Mouse (Mus musculus) stomach, embryonic 15.5 days (tissue): ENCODE measurements around the gene Mpi. TPM values are rescaled to one million over a fixed set of nuclear protein-coding genes. Genes with fewer than 3 reads are reported as not detected.

Source experiments
- ATAC-seq: fragments of 200-750 bp; cut with Nextera tagmentation; 2 replicates; pipeline ENCODE4 v1.8.0; 2017; ENCODE audit warnings: low read depth, moderate number of reproducible peaks, moderate TSS enrichment; ENCODE audit not compliant: insufficient read depth, low FRiP score
- H3K27ac ChIP-seq: fragments of 300-500 bp; sonication (generic); 2 replicates; pipeline ENCODE4 v1.5.1; 2015; ENCODE audit warnings: mild to moderate bottlenecking, inconsistent platforms
- H3K27me3 ChIP-seq: fragments of 300-500 bp; sonication (generic); replicated peaks from 2 replicates; pipeline ENCODE4 v1.6.1; 2015; ENCODE audit warnings: inconsistent platforms
- H3K36me3 ChIP-seq: fragments of 300-500 bp; sonication (generic); 2 replicates; pipeline ENCODE4 v1.6.1; 2015; ENCODE audit warnings: inconsistent platforms
- H3K4me1 ChIP-seq: fragments of 300-500 bp; sonication (generic); 2 replicates; pipeline ENCODE4 v1.6.1; 2015; ENCODE audit warnings: inconsistent platforms
- H3K4me2 ChIP-seq: fragments of 300-500 bp; sonication (generic); 2 replicates; pipeline ENCODE4 v1.6.1; 2015; ENCODE audit warnings: mild to moderate bottlenecking, inconsistent platforms
- H3K4me3 ChIP-seq: fragments of 300-500 bp; sonication (generic); replicated peaks from 2 replicates; pipeline ENCODE4 v1.5.1; 2015; ENCODE audit warnings: inconsistent platforms
- H3K9ac ChIP-seq: fragments of 300-500 bp; sonication (generic); 2 replicates; pipeline ENCODE4 v1.6.1; 2015; ENCODE audit warnings: inconsistent platforms
- H3K9me3 ChIP-seq: fragments of 300-500 bp; sonication (generic); 2 replicates; pipeline ENCODE4 v1.6.1; 2016; ENCODE audit warnings: inconsistent platforms
- WGBS: fragments of 180-500 bp; shearing (Covaris S2); methylation state at CpG from one replicate; pipeline ENCODE4 v1.1.7; 2015; 5-methylcytosine and 5-hydroxymethylcytosine counted together
- polyA plus RNA-seq: library from polyadenylated mRNA; unstranded; fragments of >200 nt; fragmentation: Nextera tagmentation; extraction: Ambion mirVana; gene quantifications from 2 replicates; pipeline ENCODE4 v1.2.1, GENCODE M21; 2015

Gene Mpi
- 38.9 and 48.4 TPM in 2 replicates for polyA plus RNA-seq

DNA sequence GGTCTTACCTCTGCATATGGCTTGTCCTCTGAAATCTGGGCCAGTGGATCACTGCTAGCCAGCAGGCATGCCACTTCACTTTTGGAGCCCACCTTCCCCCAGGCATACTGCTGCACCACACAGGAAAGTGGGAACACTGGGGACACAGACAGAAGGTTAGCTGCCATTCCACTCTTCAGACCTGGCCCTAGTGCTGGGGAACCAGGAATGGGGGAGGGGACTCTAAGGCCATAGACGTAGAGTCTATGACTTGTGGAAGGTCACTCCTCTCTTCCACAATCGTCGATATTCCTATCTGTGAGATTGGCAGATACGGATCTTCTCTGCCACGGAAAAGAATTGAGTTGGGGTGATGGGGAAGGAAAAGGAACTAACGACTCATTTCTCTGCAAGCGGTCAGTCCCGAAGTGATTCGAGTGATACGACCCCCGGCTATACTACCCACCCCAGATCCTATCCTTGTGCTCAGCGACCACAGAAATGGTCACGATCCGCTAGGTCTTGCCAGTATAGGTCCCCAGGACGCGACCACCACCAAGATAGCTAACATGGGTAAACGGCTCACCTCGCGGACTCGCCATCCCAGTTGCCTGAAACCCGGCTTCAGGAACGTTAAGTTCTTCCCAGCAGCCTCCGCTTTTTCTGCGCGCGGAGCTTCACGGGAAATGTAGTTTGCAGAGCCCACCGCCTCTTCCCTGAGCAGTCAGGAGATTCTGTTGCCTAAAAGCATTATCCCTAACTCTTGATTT lies at the start of gene Mpi:
Gene Mpi (minus strand): TSS at position 625 of the 749 bp plus-strand sequence.
- 0 out of 2 replicates have a peak, but pooled peaks have one; percentile 19 for ATAC-seq
- Histone ChIP-seq H3K4me2 (peak within 1 kb of the TSS; percentile 66), H3K4me1 (peaks cover 4% of the 10 kb centered on the region; the same call in 1 of the 2 replicates), H3K36me3 (peaks cover 6% of the 10 kb centered on the region; the same call in 1 of the 2 replicates), H3K4me3 (peak within 1 kb of the TSS; percentile 55), H3K27me3 (no peaks in the 10 kb centered on the region), H3K9ac (peak within 1 kb of the TSS; percentile 27; the same call in 1 of the 2 replicates), H3K9me3 (no peaks in the 10 kb centered on the region), H3K27ac (no peak within 1 kb of the TSS)
- under 1% methylated on average over 28 of the region's 28 CpGs for WGBS

DNA sequence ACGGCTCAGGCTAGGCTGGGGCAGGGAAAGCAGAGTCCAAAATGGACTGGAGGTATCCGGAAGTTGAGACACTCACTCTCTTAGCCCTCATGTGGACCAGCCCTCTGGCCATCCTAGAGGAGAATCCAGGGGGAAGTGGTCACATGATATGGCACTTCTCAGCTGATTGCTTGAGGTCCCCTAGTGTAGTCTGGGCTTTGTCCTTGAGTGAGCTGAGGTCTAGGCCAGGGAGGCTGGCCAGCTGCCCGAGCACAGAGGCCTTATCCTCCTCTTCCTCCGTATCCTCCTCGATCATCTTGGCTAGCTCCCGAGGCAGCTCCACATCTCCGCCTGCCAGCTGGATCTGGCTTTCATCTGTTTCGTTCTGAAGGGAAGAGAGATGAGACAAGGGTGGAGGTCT lies 49.5 kb upstream of the Mpi start:
- peaks cover 15% of the 10 kb centered on the region for H3K27me3 ChIP-seq
- no peak for ATAC-seq
- WGBS = 44% methylated on average over 8 of the region's 8 CpGs
- no peak overlapping the region for H3K9ac ChIP-seq
- no peak overlapping the region for H3K27ac ChIP-seq
- no peaks in the 10 kb centered on the region for H3K9me3 ChIP-seq
- peaks cover 10% of the 10 kb centered on the region for H3K4me1 ChIP-seq
- H3K4me2 ChIP-seq = no peak overlapping the region
- H3K36me3 ChIP-seq = no peaks in the 10 kb centered on the region
- no peak overlapping the region for H3K4me3 ChIP-seq

DNA sequence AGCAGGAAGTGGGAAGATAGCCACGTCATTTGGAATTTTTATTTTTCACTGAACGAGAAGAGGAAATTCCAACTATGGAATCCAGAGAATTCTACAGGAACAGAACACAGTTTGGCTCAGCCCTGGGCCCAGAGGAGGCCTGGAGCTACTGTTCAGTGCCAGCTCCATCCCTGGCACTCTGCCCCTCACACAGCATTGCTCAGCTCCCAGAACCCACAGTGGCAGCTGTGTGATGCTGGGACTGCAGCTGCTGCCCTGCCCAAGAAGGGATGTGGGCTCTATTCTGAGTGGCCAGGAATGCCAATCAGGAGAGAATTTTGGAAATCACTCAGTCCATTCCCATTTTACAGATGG lies 48.8 kb upstream of the Mpi start:
- H3K4me2 ChIP-seq = no peak overlapping the region
- no peak for ATAC-seq
- H3K27me3 ChIP-seq = peaks cover 8% of the 10 kb centered on the region
- H3K36me3 ChIP-seq = no peaks in the 10 kb centered on the region
- no peak overlapping the region for H3K9ac ChIP-seq
- WGBS = 39% methylated on average over 2 of the region's 2 CpGs
- H3K27ac ChIP-seq = no peak overlapping the region
- no peak overlapping the region for H3K4me3 ChIP-seq
- H3K9me3 ChIP-seq = no peaks in the 10 kb centered on the region
- H3K4me1 ChIP-seq = peaks cover 10% of the 10 kb centered on the region

DNA sequence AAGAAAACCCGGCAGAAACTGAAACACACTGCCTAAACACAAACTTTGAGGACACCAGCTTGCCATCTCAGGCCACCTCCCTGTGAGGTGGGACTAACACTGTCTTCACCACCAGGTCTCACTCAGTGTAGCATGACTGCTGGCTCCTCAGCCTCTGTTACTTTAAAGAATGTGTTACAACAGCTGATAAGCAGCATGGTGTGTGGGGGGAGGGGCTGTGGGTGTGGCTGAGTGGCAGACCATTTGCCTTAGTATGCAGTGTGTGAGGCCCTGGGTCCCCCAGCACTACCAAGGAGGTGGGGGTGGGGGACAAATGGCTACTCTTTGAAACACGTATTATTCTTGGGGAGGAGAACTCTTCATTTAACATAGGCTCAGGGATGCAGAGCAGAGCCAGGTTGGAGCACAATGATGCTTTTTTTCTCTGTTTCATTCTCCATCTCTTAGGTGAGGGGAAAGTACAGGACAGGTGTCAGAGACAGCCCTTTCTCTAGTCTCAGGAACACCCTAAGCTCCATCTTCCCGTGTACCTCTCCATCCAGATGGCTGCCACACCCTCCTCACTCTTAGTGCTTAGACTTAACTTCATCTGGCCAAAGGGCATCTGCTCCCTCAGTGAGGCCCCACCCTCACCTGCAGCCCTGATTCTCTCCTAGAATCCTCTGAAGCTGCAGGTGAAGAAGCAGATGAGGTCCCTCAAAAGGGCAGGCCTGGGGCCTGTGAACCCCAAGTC lies 48.2 kb upstream of the Mpi start:
- Histone ChIP-seq H3K4me3 (no peak overlapping the region), H3K9ac (no peak overlapping the region), H3K4me1 (peaks cover 7% of the 10 kb centered on the region; the same call in 1 of the 2 replicates), H3K4me2 (no peak overlapping the region), H3K27me3 (peaks cover 3% of the 10 kb centered on the region; the same call in 1 of the 2 replicates), H3K27ac (no peak overlapping the region), H3K36me3 (no peaks in the 10 kb centered on the region), H3K9me3 (no peaks in the 10 kb centered on the region)
- peak; percentile 51 for ATAC-seq
- WGBS = 7% methylated on average over 3 of the region's 3 CpGs

DNA sequence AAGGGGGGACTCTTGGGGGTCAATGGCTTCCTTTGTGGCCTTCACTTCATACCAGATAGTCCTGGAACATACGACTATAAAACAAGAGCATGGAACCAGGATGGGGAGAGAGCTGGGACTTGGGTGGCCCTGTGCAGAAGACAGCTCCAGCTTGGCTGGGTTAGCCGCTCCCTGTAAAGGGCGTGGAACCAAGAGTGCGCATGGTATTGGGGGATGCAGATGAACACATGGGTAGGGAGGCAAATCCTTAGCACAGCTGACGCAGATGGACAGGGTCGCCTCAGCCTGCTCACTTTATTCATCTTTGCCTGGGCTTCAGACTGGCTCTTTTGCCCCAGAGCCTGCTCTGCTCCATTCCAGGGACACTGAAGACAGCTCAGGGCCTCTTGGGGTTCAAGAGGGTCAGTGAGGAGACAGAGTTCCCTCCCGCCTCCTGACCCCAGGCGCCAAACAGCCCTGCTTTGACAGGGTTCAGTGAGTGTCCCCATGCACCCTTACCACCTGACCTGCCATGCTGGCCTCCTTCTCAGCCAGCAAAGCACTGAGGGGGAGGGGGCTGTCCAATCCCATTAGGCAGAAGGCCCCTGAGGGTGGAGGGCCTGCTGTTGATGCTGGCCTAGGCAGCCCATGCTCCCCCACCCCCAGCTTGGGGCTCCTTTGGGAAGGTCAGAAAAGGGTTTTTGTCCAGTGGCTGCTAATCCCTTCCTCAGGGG lies 46.4 kb upstream of the Mpi start:
- no peak; the same call in 1 of the 2 replicates for ATAC-seq
- no peak overlapping the region for H3K9ac ChIP-seq

DNA sequence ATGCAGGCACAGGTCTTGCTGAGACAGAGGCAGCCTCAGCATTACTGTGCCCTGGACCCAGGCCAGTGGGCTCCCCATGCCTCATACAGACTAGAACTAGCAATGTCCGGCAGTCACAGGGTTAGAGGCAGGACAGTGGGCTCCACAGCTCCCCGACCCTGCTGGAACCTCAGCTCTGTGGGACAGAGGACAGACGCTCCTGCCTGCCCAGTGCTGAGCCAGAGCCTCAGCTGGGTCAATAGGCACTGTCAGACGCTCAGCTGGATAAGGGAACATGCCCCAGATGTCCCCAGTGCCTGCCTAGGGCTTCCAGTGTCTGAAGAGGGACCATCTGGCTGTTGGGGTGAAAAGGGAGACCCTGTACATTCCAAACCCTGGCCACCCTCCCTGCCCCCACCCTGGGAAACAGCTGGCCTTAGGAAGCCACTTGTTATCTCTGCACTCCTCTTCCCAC lies 45.4 kb upstream of the Mpi start:
- Histone ChIP-seq H3K4me1 (peaks cover 7% of the 10 kb centered on the region; the same call in 1 of the 2 replicates), H3K27me3 (no peaks in the 10 kb centered on the region), H3K4me3 (no peak overlapping the region), H3K4me2 (no peak overlapping the region), H3K9me3 (no peaks in the 10 kb centered on the region), H3K36me3 (peaks cover 16% of the 10 kb centered on the region), H3K27ac (no peak overlapping the region), H3K9ac (no peak overlapping the region)
- no peak for ATAC-seq
- 22% methylated on average over 4 of the region's 4 CpGs for WGBS

More for the DNA sequence above, 46.4 kb upstream of the Mpi start:
- H3K36me3 ChIP-seq = peaks cover 10% of the 10 kb centered on the region
- no peak overlapping the region for H3K4me3 ChIP-seq
- H3K9me3 ChIP-seq = no peaks in the 10 kb centered on the region
- 61% methylated on average over 8 of the region's 8 CpGs for WGBS
- no peak overlapping the region for H3K27ac ChIP-seq
- no peak overlapping the region for H3K4me2 ChIP-seq
- peaks cover 7% of the 10 kb centered on the region; the same call in 1 of the 2 replicates for H3K4me1 ChIP-seq
- no peaks in the 10 kb centered on the region for H3K27me3 ChIP-seq

DNA sequence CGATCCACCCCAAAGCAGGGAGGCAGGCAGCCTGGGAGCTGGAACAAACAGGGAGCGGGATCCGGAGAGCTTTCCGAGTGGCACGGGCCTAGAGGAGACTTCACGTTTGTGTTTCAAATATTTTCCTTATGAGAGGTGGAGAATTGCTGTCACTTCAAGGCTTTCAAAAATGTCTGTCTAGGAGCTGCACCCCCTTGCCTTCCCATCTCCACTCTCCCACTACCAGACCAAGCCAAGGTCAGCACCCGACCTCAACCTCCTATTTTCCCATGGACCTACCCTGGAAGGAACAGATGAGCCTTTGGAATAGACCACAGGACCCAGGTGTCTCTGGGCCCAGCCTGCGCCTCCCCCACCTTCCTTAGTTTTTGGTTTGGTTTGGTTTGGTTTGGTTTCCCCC lies 44.7 kb upstream of the Mpi start:
- H3K9ac ChIP-seq = no peak overlapping the region
- H3K27ac ChIP-seq = no peak overlapping the region
- no peak for ATAC-seq
- H3K36me3 ChIP-seq = peaks cover 20% of the 10 kb centered on the region
- H3K4me1 ChIP-seq = peaks cover 7% of the 10 kb centered on the region; the same call in 1 of the 2 replicates
- WGBS = 79% methylated on average over 8 of the region's 8 CpGs
- no peaks in the 10 kb centered on the region for H3K27me3 ChIP-seq
- no peaks in the 10 kb centered on the region for H3K9me3 ChIP-seq
- no peak overlapping the region for H3K4me2 ChIP-seq
- no peak overlapping the region for H3K4me3 ChIP-seq

DNA sequence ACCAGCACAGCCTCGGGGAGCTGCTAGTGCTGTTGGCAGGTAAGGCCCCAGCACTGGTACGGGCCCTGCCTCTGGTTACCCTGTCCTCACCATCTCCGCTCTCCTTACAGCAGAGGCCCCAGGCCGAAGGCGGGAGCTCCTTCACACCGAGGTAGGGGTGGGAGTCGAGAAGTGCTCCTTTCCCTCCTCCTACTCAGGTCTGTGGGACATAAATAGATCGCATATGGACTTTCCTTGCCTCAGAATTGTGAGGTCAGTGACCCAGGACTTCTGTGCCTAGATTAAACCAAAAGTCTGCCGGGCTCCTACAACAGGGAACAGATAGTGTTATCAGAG lies 41.6 kb upstream of the Mpi start:
- ATAC-seq = no peak
- H3K4me3 ChIP-seq = no peak overlapping the region
- no peaks in the 10 kb centered on the region for H3K9me3 ChIP-seq
- H3K4me1 ChIP-seq = no peaks in the 10 kb centered on the region
- peaks cover 25% of the 10 kb centered on the region for H3K36me3 ChIP-seq
- whole genome bisulfite sequencing = 71% methylated on average over 9 of the region's 9 CpGs
- H3K27ac ChIP-seq = no peak overlapping the region
- no peaks in the 10 kb centered on the region for H3K27me3 ChIP-seq
- no peak overlapping the region for H3K9ac ChIP-seq
- H3K4me2 ChIP-seq = no peak overlapping the region

DNA sequence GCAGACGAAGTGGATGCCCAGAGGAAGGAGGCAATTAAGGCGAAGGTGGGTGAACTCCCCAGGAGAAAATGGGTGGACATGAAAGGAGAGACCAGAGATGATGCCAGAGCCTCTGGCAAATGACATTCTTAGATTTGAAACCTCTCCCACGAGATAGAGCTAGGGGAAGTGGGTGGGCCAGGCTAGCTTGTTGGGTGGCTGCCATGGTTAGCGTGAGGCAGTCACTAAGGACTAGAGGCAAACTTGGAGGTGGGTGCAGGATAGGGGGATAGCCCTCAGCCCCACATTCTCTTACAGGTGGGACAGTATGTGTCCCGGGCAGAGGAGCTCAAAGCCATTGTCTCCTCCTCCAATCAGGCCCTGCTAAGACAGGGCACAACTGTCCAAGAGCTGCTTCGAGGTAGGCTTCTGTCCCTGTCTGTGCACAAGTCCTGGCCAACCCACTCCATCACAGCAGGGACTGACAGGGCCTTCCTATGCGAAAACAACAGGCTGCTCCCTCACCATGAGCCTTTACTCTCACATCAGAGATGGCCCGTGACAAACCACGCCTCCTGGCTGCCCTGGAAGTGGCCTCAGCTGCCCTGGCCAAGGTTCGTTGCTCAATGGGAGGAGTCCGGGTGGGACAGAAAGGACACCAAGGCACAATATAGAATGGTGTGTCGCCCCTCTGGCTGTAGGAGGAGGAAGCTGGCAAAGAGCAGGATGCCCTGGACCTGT lies 41.1 kb upstream of the Mpi start:
- no peak for ATAC-seq
- Histone ChIP-seq H3K36me3 (peaks cover 25% of the 10 kb centered on the region), H3K9me3 (no peaks in the 10 kb centered on the region), H3K27me3 (no peaks in the 10 kb centered on the region), H3K9ac (no peak overlapping the region), H3K4me1 (peaks cover 3% of the 10 kb centered on the region; the same call in 1 of the 2 replicates), H3K4me3 (no peak overlapping the region), H3K4me2 (no peak overlapping the region), H3K27ac (no peak overlapping the region)
- WGBS = 58% methylated on average over 12 of the region's 12 CpGs

DNA sequence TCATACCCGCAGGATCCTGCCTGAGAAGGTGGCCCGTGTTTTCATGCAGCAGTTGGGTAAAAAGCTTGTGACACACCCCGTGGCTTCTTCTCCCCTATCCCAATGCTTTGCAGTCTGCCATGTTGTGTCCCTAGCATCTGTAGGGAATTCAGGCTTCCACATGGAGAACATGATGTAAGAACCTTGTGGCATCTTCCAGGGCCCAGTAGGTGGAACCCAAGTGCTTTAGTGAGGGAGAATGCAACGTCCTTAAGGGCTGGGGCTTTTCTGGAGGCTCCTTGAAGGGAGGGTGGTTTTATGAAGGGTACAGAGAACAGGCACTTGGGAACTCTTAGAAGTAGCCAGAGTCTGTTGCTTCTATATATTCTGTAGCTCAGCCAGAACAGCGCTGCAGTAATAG lies 38.2 kb upstream of the Mpi start:
- no peak for ATAC-seq
- no peaks in the 10 kb centered on the region for H3K27me3 ChIP-seq
- H3K9me3 ChIP-seq = no peaks in the 10 kb centered on the region
- peaks cover 29% of the 10 kb centered on the region for H3K36me3 ChIP-seq
- H3K9ac ChIP-seq = no peak overlapping the region
- H3K4me3 ChIP-seq = no peak overlapping the region
- no peak overlapping the region for H3K27ac ChIP-seq
- 39% methylated on average over 5 of the region's 5 CpGs for WGBS
- H3K4me1 ChIP-seq = peaks cover 5% of the 10 kb centered on the region; the same call in 1 of the 2 replicates
- H3K4me2 ChIP-seq = no peak overlapping the region
